Mouse (Mus musculus): ENCODE results near the gene Tsacc. TPM values are rescaled to one million over a fixed set of nuclear protein-coding genes. Genes with fewer than 3 reads are reported as not detected.

Gene Tsacc
- polyA plus RNA-seq (2016; fragmentation: Nextera tagmentation; extraction: Ambion mirVana): 9.4 and 12.9 TPM in 2 replicates

GRCm38 (mm10) chr3:88296561-88297318, at the start of gene Tsacc, which contains the start of gene Cct3:
Tsacc (minus strand) TSS chr3:88296999.
Cct3 (plus strand) TSS chr3:88297116.
- Histone ChIP-seq H3K9me3 (no peaks in the 10 kb centered on the region), H3K27me3 (replicated peaks) (no peaks in the 10 kb centered on the region), H3K4me1 (peaks cover 11% of the 10 kb centered on the region), H3K4me3 (peak within 1 kb of the TSS; percentile 76), H3K9ac (peak within 1 kb of the TSS; percentile 83), H3K27ac (peak within 1 kb of the TSS; percentile 60), H3K4me2 (replicated peaks) (peak within 1 kb of the TSS; percentile 80), H3K36me3 (peaks cover 25% of the 10 kb centered on the region)
- WGBS: 0% methylated on average over 44 of the region's 44 CpGs
- peak; percentile 98 for ATAC-seq (ENCODE audit: low FRiP score, low read depth)

GRCm38 (mm10) chr3:88339006-88339405, 42.2 kb upstream of the Tsacc start:
- no peak overlapping the region for H3K9ac ChIP-seq
- WGBS: 90% methylated on average over 3 of the region's 3 CpGs
- H3K36me3 ChIP-seq: peaks cover 25% of the 10 kb centered on the region
- no peak overlapping the region for H3K4me3 ChIP-seq
- H3K9me3 ChIP-seq: no peaks in the 10 kb centered on the region
- ATAC-seq (ENCODE audit: low FRiP score, low read depth): no peak
- no peak overlapping the region for H3K4me2 ChIP-seq (replicated peaks)
- no peak overlapping the region for H3K27ac ChIP-seq
- H3K27me3 ChIP-seq (replicated peaks): no peaks in the 10 kb centered on the region
- H3K4me1 ChIP-seq: peaks cover 15% of the 10 kb centered on the region

- H3K9me3 ChIP-seq: no peaks in the 10 kb centered on the region
- no peak overlapping the region for H3K9ac ChIP-seq
- H3K4me3 ChIP-seq: no peak overlapping the region
- peaks cover 16% of the 10 kb centered on the region for H3K4me1 ChIP-seq
- H3K4me2 ChIP-seq (replicated peaks): no peak overlapping the region
- H3K36me3 ChIP-seq: peaks cover 18% of the 10 kb centered on the region
- no peak overlapping the region for H3K27ac ChIP-seq
- H3K27me3 ChIP-seq (replicated peaks): no peaks in the 10 kb centered on the region
- WGBS: 92% methylated on average over 7 of the region's 7 CpGs
- ATAC-seq (ENCODE audit: low FRiP score, low read depth): no peak
Measured at GRCm38 (mm10) chr3:88338316-88338715, 41.5 kb upstream of the Tsacc start.

GRCm38 (mm10) chr3:88337367-88338020, 40.7 kb upstream of the Tsacc start:
- ATAC-seq (ENCODE audit: low FRiP score, low read depth): no peak
- H3K36me3 ChIP-seq: peaks cover 10% of the 10 kb centered on the region
- H3K4me2 ChIP-seq (replicated peaks): peak overlapping the region; percentile 67
- no peak overlapping the region for H3K27ac ChIP-seq
- 0 out of 2 replicates have a peak overlapping the region, but pooled peaks have one; percentile 13 for H3K9ac ChIP-seq
- no peak overlapping the region for H3K4me3 ChIP-seq
- 86% methylated on average over 11 of the region's 11 CpGs for WGBS
- peaks cover 16% of the 10 kb centered on the region for H3K4me1 ChIP-seq
- H3K27me3 ChIP-seq (replicated peaks): no peaks in the 10 kb centered on the region
- H3K9me3 ChIP-seq: no peaks in the 10 kb centered on the region

GRCm38 (mm10) chr3:88336058-88337013, 39.5 kb upstream of the Tsacc start, which contains the start of the genes Tmem79 and Smg5:
Tmem79 (minus strand) TSS chr3:88336148.
Smg5 (plus strand) TSS chr3:88336260.
- Histone ChIP-seq H3K4me3 (peak within 1 kb of the TSS; percentile 84), H3K4me1 (peaks cover 16% of the 10 kb centered on the region), H3K4me2 (replicated peaks) (peak within 1 kb of the TSS; percentile 67), H3K9ac (peak within 1 kb of the TSS; percentile 92), H3K27ac (peak within 1 kb of the TSS; percentile 90; the same call in 1 of the 2 replicates), H3K36me3 (no peaks in the 10 kb centered on the region), H3K9me3 (no peaks in the 10 kb centered on the region), H3K27me3 (replicated peaks) (no peaks in the 10 kb centered on the region)
- WGBS: 3% methylated on average over 55 of the region's 66 CpGs
- peak; percentile 92 for ATAC-seq (ENCODE audit: low FRiP score, low read depth)

GRCm38 (mm10) chr3:88335436-88336053, 38.7 kb upstream of the Tsacc start:
- Histone ChIP-seq H3K4me2 (replicated peaks) (peak overlapping the region; percentile 67), H3K27ac (peak overlapping the region; percentile 90; the same call in 1 of the 2 replicates), H3K36me3 (no peaks in the 10 kb centered on the region), H3K4me3 (peak overlapping the region; percentile 84), H3K9me3 (no peaks in the 10 kb centered on the region), H3K4me1 (peaks cover 16% of the 10 kb centered on the region), H3K9ac (peak overlapping the region; percentile 92), H3K27me3 (replicated peaks) (no peaks in the 10 kb centered on the region)
- 3% methylated on average over 27 of the region's 27 CpGs for WGBS
- ATAC-seq (ENCODE audit: low FRiP score, low read depth): peak; percentile 61

GRCm38 (mm10) chr3:88334902-88335435, 38.2 kb upstream of the Tsacc start:
- Histone ChIP-seq H3K4me1 (peaks cover 16% of the 10 kb centered on the region), H3K4me3 (peak overlapping the region; percentile 84), H3K27ac (no peak overlapping the region), H3K9me3 (no peaks in the 10 kb centered on the region), H3K4me2 (replicated peaks) (peak overlapping the region; percentile 67), H3K27me3 (replicated peaks) (no peaks in the 10 kb centered on the region), H3K9ac (peak overlapping the region; percentile 92; the same call in 1 of the 2 replicates), H3K36me3 (no peaks in the 10 kb centered on the region)
- WGBS: 33% methylated on average over 3 of the region's 3 CpGs
- ATAC-seq (ENCODE audit: low FRiP score, low read depth): no peak

GRCm38 (mm10) chr3:88334029-88334658, 37.3 kb upstream of the Tsacc start:
- 62% methylated on average over 12 of the region's 12 CpGs for WGBS
- no peak overlapping the region for H3K9ac ChIP-seq

GRCm38 (mm10) chr3:88331282-88331681, 34.5 kb upstream of the Tsacc start:
- ATAC-seq (ENCODE audit: low FRiP score, low read depth): no peak
- Histone ChIP-seq H3K9me3 (no peaks in the 10 kb centered on the region), H3K9ac (no peak overlapping the region), H3K4me2 (replicated peaks) (no peak overlapping the region), H3K4me1 (peaks cover 8% of the 10 kb centered on the region), H3K27me3 (replicated peaks) (no peaks in the 10 kb centered on the region), H3K4me3 (no peak overlapping the region), H3K27ac (no peak overlapping the region), H3K36me3 (peaks cover 23% of the 10 kb centered on the region)
- WGBS: 25% methylated on average over 2 of the region's 2 CpGs

More at GRCm38 (mm10) chr3:88334029-88334658, 37.3 kb upstream of the Tsacc start:
- Histone ChIP-seq H3K9me3 (no peaks in the 10 kb centered on the region), H3K4me3 (no peak overlapping the region), H3K4me2 (replicated peaks) (no peak overlapping the region), H3K36me3 (peaks cover 8% of the 10 kb centered on the region), H3K4me1 (peaks cover 16% of the 10 kb centered on the region), H3K27ac (no peak overlapping the region), H3K27me3 (replicated peaks) (no peaks in the 10 kb centered on the region)
- ATAC-seq (ENCODE audit: low FRiP score, low read depth): no peak

GRCm38 (mm10) chr3:88328956-88329355, 32.2 kb upstream of the Tsacc start:
- ATAC-seq (ENCODE audit: low FRiP score, low read depth): no peak
- H3K9me3 ChIP-seq: no peaks in the 10 kb centered on the region

More at GRCm38 (mm10) chr3:88328956-88329355, 32.2 kb upstream of the Tsacc start:
- Histone ChIP-seq H3K4me3 (no peak overlapping the region), H3K27me3 (replicated peaks) (no peaks in the 10 kb centered on the region), H3K9ac (no peak overlapping the region), H3K27ac (no peak overlapping the region), H3K36me3 (peaks cover 23% of the 10 kb centered on the region), H3K4me1 (peaks cover 9% of the 10 kb centered on the region), H3K4me2 (replicated peaks) (no peak overlapping the region)
- WGBS: 56% methylated on average over 5 of the region's 5 CpGs
